Mouse (Mus musculus): ENCODE measurements at regions not wholly inside any gene's neighbourhood (a gene's known extent, or its start where the extent isn't known, plus 50 kb on each side); places are given as distances from the start of the nearest gene placed in this dataset.

GRCm38 (mm10) chr12:110063013-110063412 is 215.9 kb upstream of the Dio3 start:
- WGBS = 76% methylated on average over 8 of the region's 8 CpGs
- Histone ChIP-seq H3K27me3 (ENCODE audit: insufficient read depth, poor library complexity, severe bottlenecking) (no peaks in the 10 kb centered on the region), H3K4me3 (no peak overlapping the region), H3K36me3 (no peaks in the 10 kb centered on the region), H3K4me1 (no peaks in the 10 kb centered on the region), H3K27ac (no peak overlapping the region), H3K9me3 (no peaks in the 10 kb centered on the region)
- no peak for DNase-seq (ENCODE audit: low spot score)

GRCm38 (mm10) chr12:110066361-110066885 is 212.4 kb upstream of the Dio3 start:
- H3K27ac ChIP-seq = no peak overlapping the region
- 65% methylated on average over 4 of the region's 4 CpGs for WGBS

GRCm38 (mm10) chr12:110070506-110070905 is 208.4 kb upstream of the Dio3 start:
- WGBS = 74% methylated on average over 6 of the region's 6 CpGs
- Histone ChIP-seq H3K9me3 (peaks cover 4% of the 10 kb centered on the region; the same call in 1 of the 2 replicates), H3K27me3 (ENCODE audit: insufficient read depth, poor library complexity, severe bottlenecking) (no peaks in the 10 kb centered on the region), H3K27ac (no peak overlapping the region), H3K4me3 (no peak overlapping the region), H3K4me1 (no peaks in the 10 kb centered on the region), H3K36me3 (no peaks in the 10 kb centered on the region)
- DNase-seq (ENCODE audit: low spot score) = no peak

More at GRCm38 (mm10) chr12:110066361-110066885, 212.4 kb upstream of the Dio3 start:
- Histone ChIP-seq H3K4me3 (no peak overlapping the region), H3K36me3 (no peaks in the 10 kb centered on the region), H3K9me3 (peaks cover 4% of the 10 kb centered on the region; the same call in 1 of the 2 replicates), H3K27me3 (ENCODE audit: insufficient read depth, poor library complexity, severe bottlenecking) (no peaks in the 10 kb centered on the region), H3K4me1 (no peaks in the 10 kb centered on the region)
- DNase-seq (ENCODE audit: low spot score) = no peak

- Histone ChIP-seq H3K27me3 (ENCODE audit: insufficient read depth, poor library complexity, severe bottlenecking) (no peaks in the 10 kb centered on the region), H3K27ac (no peak overlapping the region), H3K4me1 (no peaks in the 10 kb centered on the region), H3K4me3 (no peak overlapping the region), H3K9me3 (peaks cover 4% of the 10 kb centered on the region; the same call in 1 of the 2 replicates), H3K36me3 (no peaks in the 10 kb centered on the region)
- 78% methylated on average over 4 of the region's 4 CpGs for WGBS
- DNase-seq (ENCODE audit: low spot score) = no peak
These were observed 207.0 kb upstream of the Dio3 start for GRCm38 (mm10) chr12:110071823-110072222.

- WGBS = 77% methylated on average over 8 of the region's 8 CpGs
- no peak overlapping the region for H3K4me3 ChIP-seq
- no peaks in the 10 kb centered on the region for H3K27me3 ChIP-seq (ENCODE audit: insufficient read depth, poor library complexity, severe bottlenecking)
- H3K27ac ChIP-seq = no peak overlapping the region
- no peaks in the 10 kb centered on the region for H3K4me1 ChIP-seq
- DNase-seq (ENCODE audit: low spot score) = no peak
- H3K9me3 ChIP-seq = no peaks in the 10 kb centered on the region
- H3K36me3 ChIP-seq = no peaks in the 10 kb centered on the region
These were observed 203.9 kb upstream of the Dio3 start for GRCm38 (mm10) chr12:110074921-110075320.

GRCm38 (mm10) chr12:110077211-110077884 is 201.5 kb upstream of the Dio3 start:
- Histone ChIP-seq H3K9me3 (no peaks in the 10 kb centered on the region), H3K4me3 (no peak overlapping the region), H3K27ac (no peak overlapping the region), H3K36me3 (no peaks in the 10 kb centered on the region), H3K27me3 (ENCODE audit: insufficient read depth, poor library complexity, severe bottlenecking) (no peaks in the 10 kb centered on the region), H3K4me1 (no peaks in the 10 kb centered on the region)
- no peak for DNase-seq (ENCODE audit: low spot score)
- 67% methylated on average over 6 of the region's 6 CpGs for WGBS

- Histone ChIP-seq H3K27ac (no peak overlapping the region), H3K36me3 (no peaks in the 10 kb centered on the region), H3K4me1 (peaks cover 7% of the 10 kb centered on the region), H3K4me3 (no peak overlapping the region), H3K27me3 (ENCODE audit: insufficient read depth, poor library complexity, severe bottlenecking) (0 out of 2 replicates have a peak, but pooled peaks cover 2% of the 10 kb centered on the region), H3K9me3 (no peaks in the 10 kb centered on the region)
- DNase-seq (ENCODE audit: low spot score) = no peak
- 78% methylated on average over 13 of the region's 13 CpGs for WGBS
These were observed 200.8 kb upstream of the Dio3 start for GRCm38 (mm10) chr12:110078081-110078505.

- no peak overlapping the region for H3K4me3 ChIP-seq
- H3K36me3 ChIP-seq = no peaks in the 10 kb centered on the region
- peak; percentile 71 for DNase-seq (ENCODE audit: low spot score)
- H3K27ac ChIP-seq = no peak overlapping the region
- H3K4me1 ChIP-seq = peaks cover 9% of the 10 kb centered on the region
- 80% methylated on average over 3 of the region's 3 CpGs for WGBS
- no peaks in the 10 kb centered on the region for H3K9me3 ChIP-seq
- H3K27me3 ChIP-seq (ENCODE audit: insufficient read depth, poor library complexity, severe bottlenecking) = peaks cover 13% of the 10 kb centered on the region; the same call in 1 of the 2 replicates
These were observed 196.8 kb upstream of the Dio3 start for GRCm38 (mm10) chr12:110081831-110082615.

- H3K27ac ChIP-seq = no peak overlapping the region
- H3K27me3 ChIP-seq (ENCODE audit: insufficient read depth, poor library complexity, severe bottlenecking) = peaks cover 13% of the 10 kb centered on the region; the same call in 1 of the 2 replicates
- H3K36me3 ChIP-seq = no peaks in the 10 kb centered on the region
- H3K9me3 ChIP-seq = no peaks in the 10 kb centered on the region
- H3K4me1 ChIP-seq = peaks cover 9% of the 10 kb centered on the region
- H3K4me3 ChIP-seq = no peak overlapping the region
- 63% methylated on average over 13 of the region's 13 CpGs for WGBS
- peak; percentile 72 for DNase-seq (ENCODE audit: low spot score)
These were observed 195.9 kb upstream of the Dio3 start for GRCm38 (mm10) chr12:110082921-110083320.

GRCm38 (mm10) chr12:110083471-110083870 is 195.4 kb upstream of the Dio3 start:
- peaks cover 9% of the 10 kb centered on the region for H3K4me1 ChIP-seq
- H3K9me3 ChIP-seq = no peaks in the 10 kb centered on the region
- DNase-seq (ENCODE audit: low spot score) = no peak
- no peak overlapping the region for H3K27ac ChIP-seq
- no peaks in the 10 kb centered on the region for H3K36me3 ChIP-seq
- peaks cover 13% of the 10 kb centered on the region; the same call in 1 of the 2 replicates for H3K27me3 ChIP-seq (ENCODE audit: insufficient read depth, poor library complexity, severe bottlenecking)
- H3K4me3 ChIP-seq = no peak overlapping the region
- WGBS = 57% methylated on average over 5 of the region's 5 CpGs

GRCm38 (mm10) chr12:110086921-110087320 is 191.9 kb upstream of the Dio3 start:
- H3K4me3 ChIP-seq = no peak overlapping the region
- WGBS = 90% methylated on average over 2 of the region's 2 CpGs

GRCm38 (mm10) chr12:110087812-110088211 is 191.1 kb upstream of the Dio3 start:
- peaks cover 37% of the 10 kb centered on the region for H3K27me3 ChIP-seq (ENCODE audit: insufficient read depth, poor library complexity, severe bottlenecking)
- no peaks in the 10 kb centered on the region for H3K9me3 ChIP-seq
- DNase-seq (ENCODE audit: low spot score) = peak; percentile 35
- H3K4me3 ChIP-seq = no peak overlapping the region
- no peak overlapping the region for H3K27ac ChIP-seq
- no peaks in the 10 kb centered on the region for H3K36me3 ChIP-seq
- peaks cover 4% of the 10 kb centered on the region for H3K4me1 ChIP-seq

More at GRCm38 (mm10) chr12:110086921-110087320, 191.9 kb upstream of the Dio3 start:
- Histone ChIP-seq H3K4me1 (peaks cover 9% of the 10 kb centered on the region), H3K9me3 (no peaks in the 10 kb centered on the region), H3K27me3 (ENCODE audit: insufficient read depth, poor library complexity, severe bottlenecking) (peaks cover 34% of the 10 kb centered on the region), H3K27ac (no peak overlapping the region), H3K36me3 (no peaks in the 10 kb centered on the region)
- peak; percentile 48 for DNase-seq (ENCODE audit: low spot score)

- Histone ChIP-seq H3K27me3 (ENCODE audit: insufficient read depth, poor library complexity, severe bottlenecking) (peaks cover 36% of the 10 kb centered on the region; the same call in 1 of the 2 replicates), H3K27ac (no peak overlapping the region), H3K4me3 (no peak overlapping the region), H3K36me3 (no peaks in the 10 kb centered on the region), H3K9me3 (peaks cover 9% of the 10 kb centered on the region), H3K4me1 (no peaks in the 10 kb centered on the region; the same call in 1 of the 2 replicates)
- DNase-seq (ENCODE audit: low spot score) = no peak
- 87% methylated on average over 7 of the region's 7 CpGs for WGBS
These were observed 176.7 kb upstream of the Dio3 start for GRCm38 (mm10) chr12:110102186-110102585.

Measured in heart, embryonic 10.5 days (tissue).